Mouse (Mus musculus): ENCODE measurements at regions not wholly inside any gene's neighbourhood (a gene's known extent, or its start where the extent isn't known, plus 50 kb on each side); places are given as distances from the start of the nearest gene placed in this dataset.

GRCm38 (mm10) chr13:112054879-112055371 is 233.3 kb upstream of the Ankrd55 start:
- ATAC-seq (replicated peaks; ENCODE audit: low FRiP score, poor library complexity, severe bottlenecking) = no peak

GRCm38 (mm10) chr13:112058218-112058617 is 230.0 kb upstream of the Ankrd55 start:
- no peak for ATAC-seq (replicated peaks; ENCODE audit: low FRiP score, poor library complexity, severe bottlenecking)

- ATAC-seq (replicated peaks; ENCODE audit: low FRiP score, poor library complexity, severe bottlenecking) = no peak; the same call in 1 of the 2 replicates
These were observed 229.5 kb upstream of the Ankrd55 start for GRCm38 (mm10) chr13:112058771-112059170.

- ATAC-seq (replicated peaks; ENCODE audit: low FRiP score, poor library complexity, severe bottlenecking) = no peak
These were observed 226.2 kb upstream of the Ankrd55 start for GRCm38 (mm10) chr13:112062024-112062423.

- no peak for ATAC-seq (replicated peaks; ENCODE audit: low FRiP score, poor library complexity, severe bottlenecking)
These were observed 224.7 kb upstream of the Ankrd55 start for GRCm38 (mm10) chr13:112063409-112064111.

- ATAC-seq (replicated peaks; ENCODE audit: low FRiP score, poor library complexity, severe bottlenecking) = no peak
These were observed 223.6 kb upstream of the Ankrd55 start for GRCm38 (mm10) chr13:112064681-112065080.

GRCm38 (mm10) chr13:112067066-112067847 is 221.0 kb upstream of the Ankrd55 start:
- no peak for ATAC-seq (replicated peaks; ENCODE audit: low FRiP score, poor library complexity, severe bottlenecking)

GRCm38 (mm10) chr13:112070757-112071156 is 217.5 kb upstream of the Ankrd55 start:
- ATAC-seq (replicated peaks; ENCODE audit: low FRiP score, poor library complexity, severe bottlenecking) = no peak

- no peak for ATAC-seq (replicated peaks; ENCODE audit: low FRiP score, poor library complexity, severe bottlenecking)
These were observed 216.9 kb upstream of the Ankrd55 start for GRCm38 (mm10) chr13:112071209-112071955.

GRCm38 (mm10) chr13:112071956-112072314 is 216.3 kb upstream of the Ankrd55 start:
- ATAC-seq (replicated peaks; ENCODE audit: low FRiP score, poor library complexity, severe bottlenecking) = no peak

- ATAC-seq (replicated peaks; ENCODE audit: low FRiP score, poor library complexity, severe bottlenecking) = peak; percentile 92
These were observed 214.5 kb upstream of the Ankrd55 start for GRCm38 (mm10) chr13:112073519-112074406.

- no peak for ATAC-seq (replicated peaks; ENCODE audit: low FRiP score, poor library complexity, severe bottlenecking)
These were observed 212.3 kb upstream of the Ankrd55 start for GRCm38 (mm10) chr13:112075847-112076479.

GRCm38 (mm10) chr13:112078088-112078487 is 210.2 kb upstream of the Ankrd55 start:
- ATAC-seq (replicated peaks; ENCODE audit: low FRiP score, poor library complexity, severe bottlenecking) = no peak

GRCm38 (mm10) chr13:112081935-112082334 is 206.3 kb upstream of the Ankrd55 start:
- ATAC-seq (replicated peaks; ENCODE audit: low FRiP score, poor library complexity, severe bottlenecking) = no peak

GRCm38 (mm10) chr13:112084484-112085278 is 203.6 kb upstream of the Ankrd55 start:
- no peak for ATAC-seq (replicated peaks; ENCODE audit: low FRiP score, poor library complexity, severe bottlenecking)

GRCm38 (mm10) chr13:112088312-112088771 is 199.9 kb upstream of the Ankrd55 start:
- peak; percentile 62 for ATAC-seq (replicated peaks; ENCODE audit: low FRiP score, poor library complexity, severe bottlenecking)

GRCm38 (mm10) chr13:112090737-112091136 is 197.5 kb upstream of the Ankrd55 start:
- ATAC-seq (replicated peaks; ENCODE audit: low FRiP score, poor library complexity, severe bottlenecking) = no peak

- ATAC-seq (replicated peaks; ENCODE audit: low FRiP score, poor library complexity, severe bottlenecking) = no peak
These were observed 192.6 kb upstream of the Ankrd55 start for GRCm38 (mm10) chr13:112095595-112096139.
